In genomic region chr8:105374513-105374966, GRCm38 (mm10) we compare ENCODE assay signal across 8 mouse cellular contexts. TPM values are rescaled to one million over a fixed set of nuclear protein-coding genes. Genes with fewer than 3 reads are reported as not detected.
DNase-seq lines count a peak whose midpoint lies in the region; ATAC-seq and TF ChIP-seq lines count a peak whose summit lies in the region.

No protein-coding gene starts in this region.

- peak overlapping the region; percentile 41; the same call in 1 of the 2 replicates for H3K9ac ChIP-seq in heart, embryonic 13.5 days
- no peak overlapping the region for H3K9ac ChIP-seq in liver, embryonic 11.5 days (ENCODE audit: low read depth, low read length)

- H3K9me3 ChIP-seq in heart, embryonic 13.5 days = no peaks in the 10 kb centered on the region
- H3K9me3 ChIP-seq in liver, embryonic 11.5 days (ENCODE audit: control insufficient read depth, low read length) = no peaks in the 10 kb centered on the region

- no peak for ATAC-seq in heart, embryonic 13.5 days (ENCODE audit: extremely low read depth, insufficient number of reproducible peaks, low FRiP score, low TSS enrichment)
- ATAC-seq in liver, embryonic 11.5 days (replicated peaks; ENCODE audit: low FRiP score) = peak; percentile 53
- ATAC-seq in monocyte, adult 5-6 weeks (replicated peaks; ENCODE audit: insufficient number of reproducible peaks, low FRiP score, low TSS enrichment, poor library complexity, severe bottlenecking) = 0 out of 2 replicates have a peak, but pooled peaks have one; percentile 36

- peak; percentile 50 for TF ChIP-seq CTCF in left cerebral cortex, adult 2 months (IDR thresholded peaks at IDR 0.05)

- 21% methylated on average over 33 of the region's 33 CpGs for WGBS in heart, embryonic 13.5 days
- 28% methylated on average over 33 of the region's 33 CpGs for WGBS in liver, embryonic 11.5 days

- H3K27ac ChIP-seq in left cerebral cortex, adult 2 months = no peak overlapping the region
- H3K27ac ChIP-seq in heart, embryonic 13.5 days (replicated peaks) = no peak overlapping the region
- H3K27ac ChIP-seq in liver, embryonic 11.5 days (ENCODE audit: low read depth, low read length) = no peak overlapping the region

- H3K4me2 ChIP-seq in heart, embryonic 13.5 days = peak overlapping the region; percentile 68
- H3K4me2 ChIP-seq in liver, embryonic 11.5 days = peak overlapping the region; percentile 46

- H3K36me3 ChIP-seq in heart, embryonic 13.5 days = no peaks in the 10 kb centered on the region
- no peaks in the 10 kb centered on the region for H3K36me3 ChIP-seq in liver, embryonic 11.5 days (ENCODE audit: control insufficient read depth, insufficient read depth, low read length)

- H3K4me1 ChIP-seq in heart, embryonic 13.5 days = peaks cover 22% of the 10 kb centered on the region
- H3K4me1 ChIP-seq in liver, embryonic 11.5 days (replicated peaks; ENCODE audit: control insufficient read depth, insufficient read depth, low read length) = no peaks in the 10 kb centered on the region

- no peak for DNase-seq in left cerebral cortex, adult 2 months (ENCODE audit: extremely low spot score in 1 of 2, low spot score in 2 of 2)
- DNase-seq in left cerebral cortex, postnatal 25 days (ENCODE audit: low spot score in 2 of 2) = no peak
- DNase-seq in c-Kit-positive CD71-positive TER-119-negative erythroid progenitor cells, embryonic 14.5 days (ENCODE audit: low read depth) = peak; percentile 15
- DNase-seq in liver, embryonic 11.5 days (ENCODE audit: low spot score) = peak; percentile 56
- DNase-seq in urinary bladder, postnatal 25 days (ENCODE audit: low spot score) = no peak
- DNase-seq in cerebellum, adult 18-20 months = no peak

- peaks cover 45% of the 10 kb centered on the region for H3K27me3 ChIP-seq in heart, embryonic 13.5 days (replicated peaks)
- H3K27me3 ChIP-seq in liver, embryonic 11.5 days (replicated peaks; ENCODE audit: control insufficient read depth, insufficient read depth, low read length) = no peaks in the 10 kb centered on the region

- no peak overlapping the region for H3K4me3 ChIP-seq in left cerebral cortex, adult 2 months
- H3K4me3 ChIP-seq in heart, embryonic 13.5 days = peak overlapping the region; percentile 42
- 0 out of 2 replicates have a peak overlapping the region, but pooled peaks have one; percentile 10 for H3K4me3 ChIP-seq in liver, embryonic 11.5 days (ENCODE audit: low read depth, low read length)

- intact Hi-C loops in left cerebral cortex, adult 2 months (cut with DNase I) = no loop called here
- intact Hi-C loops in left cerebral cortex, postnatal 25 days (cut with DNase I) = loop anchor here (5.0 kb wide), 1 partner anchor 103 kb away; no protein-coding TSS in a partner anchor

RNA-seq across cellular contexts. Expression of gene Plekhg4, which starts 1.5 kb away (rescaled TPM):
- 1 to 10 TPM; 3.7 to 4.5 TPM for total RNA-seq in left cerebral cortex, adult 2 months (2021)
- 1 to 10 TPM; 3.1 to 4.6 TPM for total RNA-seq in left cerebral cortex, postnatal 25 days (2021)
- polyA plus RNA-seq in heart, embryonic 13.5 days (2015; fragmentation: Nextera tagmentation; extraction: Ambion mirVana) = 0.23 and 0.42 TPM in 2 replicates
- 0.30 TPM in 1 of 2 replicates, not detected in the other for polyA plus RNA-seq in liver, embryonic 11.5 days (2014; fragmentation: Nextera tagmentation; extraction: Ambion mirVana)
- total RNA-seq in monocyte, adult 5-6 weeks (2017) = 0.49 TPM in 1 of 3 replicates, not detected in the others

RNA-seq across cellular contexts. Expression of gene Slc9a5, which starts 25.9 kb away (rescaled TPM):
- total RNA-seq in left cerebral cortex, adult 2 months (2021) = 10 to 100 TPM; 41.9 to 42.5 TPM
- 10 to 100 TPM; 39.1 to 42.6 TPM for total RNA-seq in left cerebral cortex, postnatal 25 days (2021)
- polyA plus RNA-seq in heart, embryonic 13.5 days (2015; fragmentation: Nextera tagmentation; extraction: Ambion mirVana) = 1.3 and 1.4 TPM in 2 replicates
- polyA plus RNA-seq in liver, embryonic 11.5 days (2014; fragmentation: Nextera tagmentation; extraction: Ambion mirVana) = 1.5 and 1.6 TPM in 2 replicates
- 0.10 TPM in 1 of 3 replicates, not detected in the others for total RNA-seq in monocyte, adult 5-6 weeks (2017)

RNA-seq across cellular contexts. Expression of gene Fhod1, which starts 26.8 kb away (rescaled TPM):
- total RNA-seq in left cerebral cortex, adult 2 months (2021) = 1 to 10 TPM; 3.5 to 3.7 TPM
- 1 to 10 TPM; 2.5 to 3.2 TPM for total RNA-seq in left cerebral cortex, postnatal 25 days (2021)
- polyA plus RNA-seq in heart, embryonic 13.5 days (2015; fragmentation: Nextera tagmentation; extraction: Ambion mirVana) = 1.9 and 2.0 TPM in 2 replicates
- polyA plus RNA-seq in liver, embryonic 11.5 days (2014; fragmentation: Nextera tagmentation; extraction: Ambion mirVana) = 2.3 and 3.1 TPM in 2 replicates
- total RNA-seq in monocyte, adult 5-6 weeks (2017) = 6.5 to 14.7 TPM (median 8.4 TPM) in 3 replicates

RNA-seq across cellular contexts. Expression of gene Kctd19, which starts 38.8 kb away (rescaled TPM):
- total RNA-seq in left cerebral cortex, adult 2 months (2021) = not detected
- not detected for total RNA-seq in left cerebral cortex, postnatal 25 days (2021)
- not detected in 2 replicates for polyA plus RNA-seq in heart, embryonic 13.5 days (2015; fragmentation: Nextera tagmentation; extraction: Ambion mirVana)
- polyA plus RNA-seq in liver, embryonic 11.5 days (2014; fragmentation: Nextera tagmentation; extraction: Ambion mirVana) = not detected in 2 replicates
- 0.32 TPM in 1 of 3 replicates, not detected in the others for total RNA-seq in monocyte, adult 5-6 weeks (2017)

RNA-seq across cellular contexts. Expression of gene Lrrc36, which starts 38.8 kb away (rescaled TPM):
- total RNA-seq in left cerebral cortex, adult 2 months (2021) = under 1 TPM in 1 of 2 experiments, not detected in 1; 0.27 TPM
- total RNA-seq in left cerebral cortex, postnatal 25 days (2021) = under 1 TPM; 0.28 to 0.41 TPM
- 0.08 and 0.28 TPM in 2 replicates for polyA plus RNA-seq in heart, embryonic 13.5 days (2015; fragmentation: Nextera tagmentation; extraction: Ambion mirVana)
- polyA plus RNA-seq in liver, embryonic 11.5 days (2014; fragmentation: Nextera tagmentation; extraction: Ambion mirVana) = 0.19 TPM in 1 of 2 replicates, not detected in the other
- total RNA-seq in monocyte, adult 5-6 weeks (2017) = not detected in 3 replicates

Comparison
In these comparisons a context has a peak if more than half of its experiments do, and no peak if none do; other contexts are left out.
1. DNase-seq: peak in c-Kit-positive CD71-positive TER-119-negative erythroid progenitor cells, embryonic 14.5 days (single experiment) and liver, embryonic 11.5 days (single experiment); none in left cerebral cortex, adult 2 months (0 of 2), left cerebral cortex, postnatal 25 days (0 of 2), urinary bladder, postnatal 25 days (single experiment) and cerebellum, adult 18-20 months (0 of 2).
2. RNA of gene Slc9a5, which starts 25.9 kb away (total RNA-seq): 39.1 to 42.6 TPM in left cerebral cortex, postnatal 25 days and 41.9 to 42.5 TPM in left cerebral cortex, adult 2 months; 0.10 TPM in monocyte, adult 5-6 weeks; every median in the first group is over 10 times any median in the second.